Mouse (Mus musculus) kidney, adult 8-10 months (tissue): Measurements from ENCODE around the gene Anapc7.

Source experiments
- DNase-seq, 2 experiments: peaks; one replicate each; pipeline ENCODE4 v3.0.0; 2022

The Anapc7 gene

GRCm38 (mm10) chr5:122409692-122410645, 11.5 kb upstream of the Anapc7 start:
- DNase-seq, result no peak

GRCm38 (mm10) chr5:122411892-122412291, 9.6 kb upstream of the Anapc7 start:
- no peak for DNase-seq

GRCm38 (mm10) chr5:122412826-122413225, 8.7 kb upstream of the Anapc7 start:
- no peak for DNase-seq

- no peak for DNase-seq
Measured at GRCm38 (mm10) chr5:122414351-122414750, 7.1 kb upstream of the Anapc7 start.

- no peak for DNase-seq
Measured at GRCm38 (mm10) chr5:122415465-122415864, 6.0 kb upstream of the Anapc7 start.

GRCm38 (mm10) chr5:122420676-122421075, 817 bp upstream of the Anapc7 start:
- peak; percentile 86 to 92 for DNase-seq

GRCm38 (mm10) chr5:122422071-122422964, 825 bp downstream of the Anapc7 start:
- peak; percentile 85 to 92 for DNase-seq

- no peak for DNase-seq
Measured at GRCm38 (mm10) chr5:122423083-122423482, 1.6 kb downstream of the Anapc7 start.

GRCm38 (mm10) chr5:122425550-122425949, 4.1 kb downstream of the Anapc7 start:
- no peak for DNase-seq

- no peak for DNase-seq
Measured at GRCm38 (mm10) chr5:122430036-122430775, 8.7 kb downstream of the Anapc7 start.

- no peak for DNase-seq
Measured at GRCm38 (mm10) chr5:122431221-122431620, 9.7 kb downstream of the Anapc7 start.

- no peak for DNase-seq
Measured at GRCm38 (mm10) chr5:122434541-122434940, 13.0 kb downstream of the Anapc7 start.

- peak; percentile 23 to 51 for DNase-seq
Measured at GRCm38 (mm10) chr5:122439400-122440094, 18.1 kb downstream of the Anapc7 start.

GRCm38 (mm10) chr5:122440095-122440630, 18.7 kb downstream of the Anapc7 start:
- no peak for DNase-seq

- DNase-seq, result no peak
Measured at GRCm38 (mm10) chr5:122444492-122444891, 23.0 kb downstream of the Anapc7 start.

- DNase-seq, result no peak
Measured at GRCm38 (mm10) chr5:122445051-122445610, 23.6 kb downstream of the Anapc7 start.

GRCm38 (mm10) chr5:122447857-122448256, 26.4 kb downstream of the Anapc7 start:
- no peak for DNase-seq

- no peak for DNase-seq
Measured at GRCm38 (mm10) chr5:122448869-122449268, 27.4 kb downstream of the Anapc7 start.

GRCm38 (mm10) chr5:122449946-122450345, 28.5 kb downstream of the Anapc7 start:
- DNase-seq, result no peak

GRCm38 (mm10) chr5:122450913-122451317, 29.4 kb downstream of the Anapc7 start:
- DNase-seq, result no peak

- no peak for DNase-seq
Measured at GRCm38 (mm10) chr5:122451324-122451723, 29.8 kb downstream of the Anapc7 start.
